Mouse (Mus musculus): ENCODE measurements around the gene Ralgps1. TPM values are rescaled to one million over a fixed set of nuclear protein-coding genes. Genes with fewer than 3 reads are reported as not detected.

The Ralgps1 gene
- polyA plus RNA-seq, 1 experiment from 2014 or later: 1.8 TPM

GRCm38 (mm10) chr2:33244880-33245279, 126.4 kb downstream of the Ralgps1 start:
- Histone ChIP-seq H3K4me1 (ENCODE audit: insufficient read depth, low read depth, low read length) (no peaks in the 10 kb centered on the region), H3K36me3 (ENCODE audit: insufficient read depth, low read length) (no peaks in the 10 kb centered on the region), H3K27ac (ENCODE audit: low read length) (no peak overlapping the region), H3K4me3 (ENCODE audit: low read depth, low read length) (no peak overlapping the region), H3K27me3 (replicated peaks; ENCODE audit: insufficient read depth, low read length) (no peaks in the 10 kb centered on the region), H3K9me3 (ENCODE audit: low read length) (no peaks in the 10 kb centered on the region), H3K4me2 (replicated peaks; ENCODE audit: low read depth, low read length) (no peak overlapping the region), H3K9ac (replicated peaks; ENCODE audit: low read depth) (no peak overlapping the region)
- no peak for TF ChIP-seq EP300 (IDR thresholded peaks at IDR 0.05)
- TF ChIP-seq CTCF (IDR thresholded peaks at IDR 0.05): no peak
- DNase-seq (ENCODE audit: low spot score): no peak
- 75% methylated on average over 6 of the region's 6 CpGs for WGBS
- no peak for ATAC-seq

GRCm38 (mm10) chr2:33237581-33237980, 133.7 kb downstream of the Ralgps1 start:
- Histone ChIP-seq H3K9ac (replicated peaks; ENCODE audit: low read depth) (no peak overlapping the region), H3K36me3 (ENCODE audit: insufficient read depth, low read length) (no peaks in the 10 kb centered on the region), H3K27me3 (replicated peaks; ENCODE audit: insufficient read depth, low read length) (no peaks in the 10 kb centered on the region), H3K4me2 (replicated peaks; ENCODE audit: low read depth, low read length) (no peak overlapping the region), H3K27ac (ENCODE audit: low read length) (no peak overlapping the region), H3K9me3 (ENCODE audit: low read length) (no peaks in the 10 kb centered on the region), H3K4me3 (ENCODE audit: low read depth, low read length) (no peak overlapping the region), H3K4me1 (ENCODE audit: insufficient read depth, low read depth, low read length) (0 out of 2 replicates have a peak, but pooled peaks cover 3% of the 10 kb centered on the region)
- no peak for ATAC-seq
- DNase-seq (ENCODE audit: low spot score): no peak
- TF ChIP-seq CTCF (IDR thresholded peaks at IDR 0.05) (no peak), EP300 (IDR thresholded peaks at IDR 0.05) (no peak)
- WGBS: 66% methylated on average over 6 of the region's 6 CpGs

DNA sequence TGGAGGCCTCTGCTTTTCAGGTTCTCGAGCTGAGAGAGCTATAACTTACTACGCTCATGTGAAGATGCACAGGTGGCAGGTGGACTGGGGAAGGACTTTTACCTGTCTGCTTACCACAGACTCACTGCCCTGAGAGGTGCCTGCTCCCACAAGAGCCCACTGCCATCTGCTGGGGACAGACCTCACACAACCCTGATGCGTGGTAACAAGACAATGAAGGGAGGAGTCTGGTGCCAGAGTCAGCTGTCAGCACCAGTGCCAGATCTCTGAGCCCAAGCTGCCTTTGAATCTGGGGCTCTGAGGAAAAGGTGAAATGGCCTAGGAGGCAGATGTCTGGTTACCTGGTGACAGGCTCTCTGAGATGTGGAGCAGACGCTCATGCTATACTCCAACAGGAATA, 136.4 kb downstream of the Ralgps1 start:
- no peak overlapping the region for H3K4me3 ChIP-seq (ENCODE audit: low read depth, low read length)
- H3K36me3 ChIP-seq (ENCODE audit: insufficient read depth, low read length): no peaks in the 10 kb centered on the region
- WGBS: 86% methylated on average over 4 of the region's 4 CpGs
- H3K27ac ChIP-seq (ENCODE audit: low read length): no peak overlapping the region
- H3K4me1 ChIP-seq (ENCODE audit: insufficient read depth, low read depth, low read length): 0 out of 2 replicates have a peak, but pooled peaks cover 3% of the 10 kb centered on the region
- H3K4me2 ChIP-seq (replicated peaks; ENCODE audit: low read depth, low read length): no peak overlapping the region
- H3K9me3 ChIP-seq (ENCODE audit: low read length): no peaks in the 10 kb centered on the region
- DNase-seq (ENCODE audit: low spot score) (no peak), ATAC-seq (no peak)
- no peak overlapping the region for H3K9ac ChIP-seq (replicated peaks; ENCODE audit: low read depth)
- TF ChIP-seq CTCF (IDR thresholded peaks at IDR 0.05): peak; percentile 52
- no peak for TF ChIP-seq EP300 (IDR thresholded peaks at IDR 0.05)
- H3K27me3 ChIP-seq (replicated peaks; ENCODE audit: insufficient read depth, low read length): no peaks in the 10 kb centered on the region

- Histone ChIP-seq H3K4me2 (replicated peaks; ENCODE audit: low read depth, low read length) (no peak overlapping the region), H3K4me1 (ENCODE audit: insufficient read depth, low read depth, low read length) (0 out of 2 replicates have a peak, but pooled peaks cover 3% of the 10 kb centered on the region), H3K36me3 (ENCODE audit: insufficient read depth, low read length) (no peaks in the 10 kb centered on the region), H3K9me3 (ENCODE audit: low read length) (no peaks in the 10 kb centered on the region), H3K27me3 (replicated peaks; ENCODE audit: insufficient read depth, low read length) (no peaks in the 10 kb centered on the region), H3K9ac (replicated peaks; ENCODE audit: low read depth) (no peak overlapping the region), H3K4me3 (ENCODE audit: low read depth, low read length) (no peak overlapping the region), H3K27ac (ENCODE audit: low read length) (no peak overlapping the region)
- no peak for ATAC-seq
- no peak for TF ChIP-seq CTCF (IDR thresholded peaks at IDR 0.05)
- TF ChIP-seq EP300 (IDR thresholded peaks at IDR 0.05): no peak
- no peak for DNase-seq (ENCODE audit: low spot score)
- 85% methylated on average over 5 of the region's 5 CpGs for WGBS
Measured at GRCm38 (mm10) chr2:33233856-33234255, 137.4 kb downstream of the Ralgps1 start.

DNA sequence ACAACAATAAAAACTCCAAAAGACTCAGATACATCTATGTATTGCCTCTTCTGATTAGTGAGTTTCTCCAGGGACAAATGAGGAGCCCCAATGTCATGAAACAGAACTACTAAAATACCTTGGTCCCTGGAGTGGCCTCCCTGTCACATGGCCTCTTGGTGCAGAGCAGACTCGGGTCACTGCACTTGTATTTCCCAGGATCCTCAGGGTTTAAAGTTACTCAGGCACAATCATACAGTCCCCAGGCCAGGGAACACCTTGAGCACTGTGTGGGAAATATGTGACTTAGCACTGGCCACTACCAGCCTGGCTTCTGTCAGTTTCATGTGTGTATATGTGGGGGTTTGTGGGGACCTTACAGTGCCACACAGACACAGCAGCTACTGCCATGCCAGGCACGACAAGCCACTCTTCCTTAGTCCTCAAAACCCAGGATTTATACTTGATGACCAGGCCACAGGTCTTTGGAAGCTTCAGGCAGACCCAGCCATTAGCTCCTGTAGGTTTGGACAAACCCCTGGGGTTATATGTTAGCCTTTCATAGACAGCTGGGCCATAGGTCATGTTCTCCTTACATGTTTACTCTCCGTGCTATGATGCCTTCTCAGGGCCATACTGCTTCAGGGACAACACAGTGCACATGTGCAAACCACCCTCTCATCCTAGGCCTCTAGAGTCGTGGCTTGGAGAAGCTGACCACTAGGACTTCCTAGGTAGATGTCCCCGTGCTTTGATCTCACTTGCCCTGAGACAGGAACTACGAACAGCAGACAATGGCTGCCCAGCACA, 138.3 kb downstream of the Ralgps1 start:
- Histone ChIP-seq H3K4me3 (ENCODE audit: low read depth, low read length) (no peak overlapping the region), H3K27me3 (replicated peaks; ENCODE audit: insufficient read depth, low read length) (no peaks in the 10 kb centered on the region), H3K4me1 (ENCODE audit: insufficient read depth, low read depth, low read length) (0 out of 2 replicates have a peak, but pooled peaks cover 3% of the 10 kb centered on the region), H3K9ac (replicated peaks; ENCODE audit: low read depth) (no peak overlapping the region), H3K36me3 (ENCODE audit: insufficient read depth, low read length) (no peaks in the 10 kb centered on the region), H3K27ac (ENCODE audit: low read length) (no peak overlapping the region), H3K9me3 (ENCODE audit: low read length) (no peaks in the 10 kb centered on the region), H3K4me2 (replicated peaks; ENCODE audit: low read depth, low read length) (no peak overlapping the region)
- ATAC-seq: no peak
- DNase-seq (ENCODE audit: low spot score): no peak
- WGBS: 73% methylated on average over 6 of the region's 6 CpGs
- no peak for TF ChIP-seq EP300 (IDR thresholded peaks at IDR 0.05)
- no peak for TF ChIP-seq CTCF (IDR thresholded peaks at IDR 0.05)

DNA sequence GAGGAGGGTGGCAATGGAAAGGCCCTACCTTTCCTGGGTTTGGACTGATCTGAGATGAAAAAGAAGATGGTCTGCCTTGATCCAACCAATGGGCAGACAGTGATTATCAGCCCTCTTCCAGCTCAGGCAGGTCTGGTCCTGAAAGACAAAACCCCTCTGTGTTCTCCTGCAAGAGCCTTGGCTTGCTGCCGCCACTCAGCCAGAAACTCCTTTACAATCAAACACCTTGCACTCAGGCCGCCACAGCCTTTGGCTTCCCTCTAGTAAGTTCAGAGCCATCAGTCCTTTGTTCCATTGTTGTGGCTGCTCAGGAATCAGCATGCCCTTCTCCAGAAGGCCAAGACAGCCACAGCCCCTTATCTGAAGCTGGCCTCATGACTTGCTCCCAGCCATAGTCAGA, 139.5 kb downstream of the Ralgps1 start:
- DNase-seq (ENCODE audit: low spot score) (no peak), ATAC-seq (no peak)
- Histone ChIP-seq H3K4me3 (ENCODE audit: low read depth, low read length) (no peak overlapping the region), H3K27ac (ENCODE audit: low read length) (no peak overlapping the region), H3K4me1 (ENCODE audit: insufficient read depth, low read depth, low read length) (0 out of 2 replicates have a peak, but pooled peaks cover 3% of the 10 kb centered on the region), H3K4me2 (replicated peaks; ENCODE audit: low read depth, low read length) (no peak overlapping the region), H3K9ac (replicated peaks; ENCODE audit: low read depth) (no peak overlapping the region), H3K36me3 (ENCODE audit: insufficient read depth, low read length) (no peaks in the 10 kb centered on the region), H3K27me3 (replicated peaks; ENCODE audit: insufficient read depth, low read length) (no peaks in the 10 kb centered on the region), H3K9me3 (ENCODE audit: low read length) (no peaks in the 10 kb centered on the region)
- 76% methylated on average over 2 of the region's 2 CpGs for WGBS
- no peak for TF ChIP-seq CTCF (IDR thresholded peaks at IDR 0.05)
- no peak for TF ChIP-seq EP300 (IDR thresholded peaks at IDR 0.05)
